Mouse (Mus musculus): Measurements from ENCODE around the gene Pigb.

- TF ChIP-seq CTCF (IDR thresholded peaks at IDR 0.05; ENCODE audit: borderline replicate concordance, control insufficient read depth, extremely low read depth, insufficient read depth, low read length, poor library complexity) (no peak), POLR2A (IDR thresholded peaks at IDR 0.05; ENCODE audit: control insufficient read depth, extremely low read depth, insufficient read depth, low read length, poor library complexity) (no peak)
Measured at GRCm38 (mm10) chr9:72961346-72961745, 78.8 kb downstream of the Pigb start.

All from thymus, adult 2 months (tissue).